Mouse (Mus musculus) olfactory bulb, adult 2 months (tissue): ENCODE results near the gene Map3k20.

ENCODE experiments used
- CTCF ChIP-seq: fragments of 200-500 bp; IDR thresholded peaks from 2 replicates; pipeline ENCODE4 v1.5.1; 2012; ENCODE audit warnings: low read depth, mild to moderate bottlenecking, low read length, moderate library complexity; ENCODE audit not compliant: insufficient read depth
- POLR2A ChIP-seq: fragments of 200-500 bp; IDR thresholded peaks from 2 replicates; pipeline ENCODE4 v1.6.1; 2012; ENCODE audit warnings: mild to moderate bottlenecking, low read depth, low read length, moderate library complexity; ENCODE audit not compliant: insufficient read depth

DNA sequence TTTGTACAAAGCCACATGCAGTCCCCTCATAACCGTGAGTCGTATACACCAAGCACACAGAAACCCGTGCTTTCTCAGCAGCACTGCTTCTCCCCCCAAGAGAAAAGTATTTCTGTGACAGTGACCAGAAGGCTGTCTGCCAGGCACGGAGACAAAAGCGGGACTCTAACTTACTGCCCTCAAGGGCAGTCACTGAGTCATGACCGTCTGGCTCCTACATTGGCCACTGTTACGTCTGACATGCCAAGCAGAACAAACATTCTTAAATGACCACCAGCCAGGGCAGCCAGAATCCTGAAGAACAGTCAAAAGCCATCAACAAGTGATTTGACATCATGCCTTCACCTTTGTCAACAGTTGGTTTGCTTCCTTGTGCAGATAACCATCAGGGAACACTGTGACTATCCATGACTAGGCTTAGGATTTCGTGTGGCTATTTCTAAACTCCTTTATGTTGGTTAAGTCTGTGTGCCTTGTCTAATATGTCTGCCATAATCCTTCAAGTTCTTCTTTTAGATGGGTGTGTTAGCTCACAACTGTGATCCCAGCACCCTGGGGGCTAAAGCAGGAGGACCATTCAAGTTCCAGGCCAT, 153.6 kb downstream of the Map3k20 start:
- no peak for TF ChIP-seq CTCF
- TF ChIP-seq POLR2A = no peak
